In genomic region chr11:30649001-30649637, GRCm38 (mm10) we compare ENCODE assay signal across 8 mouse cellular contexts. TPM values are rescaled to one million over a fixed set of nuclear protein-coding genes. Genes with fewer than 3 reads are reported as not detected.
DNase-seq lines count a peak whose midpoint lies in the region; ATAC-seq lines count a peak whose summit lies in the region.

Acyp2 (minus strand) TSS chr11:30649587.

- DNase-seq in adrenal gland, postnatal 14 days, result peak; percentile 94
- DNase-seq in embryonic facial prominence, embryonic 10.5 days (ENCODE audit: low spot score), result peak; percentile 89
- no peak for DNase-seq in gonadal fat pad, adult 2 months (ENCODE audit: low read depth)
- DNase-seq in left cerebral cortex, postnatal 25 days (ENCODE audit: low spot score in 2 of 2), result peak; percentile 82 to 88
- DNase-seq in mesoderm, embryonic 11.5 days (ENCODE audit: low read depth, low spot score), result peak; percentile 82
- DNase-seq in right cerebral cortex, postnatal 25 days, result peak; percentile 84
- peak; percentile 84 to 87 for DNase-seq in urinary bladder, postnatal 36 days (ENCODE audit: low spot score in 2 of 2)

- no peaks in the 10 kb centered on the region for H3K27me3 ChIP-seq in embryonic facial prominence, embryonic 10.5 days (replicated peaks; ENCODE audit: low read depth, poor library complexity, severe bottlenecking)
- no peaks in the 10 kb centered on the region for H3K27me3 ChIP-seq in intestine, embryonic 16.5 days (replicated peaks; ENCODE audit: control insufficient read depth, insufficient read depth, low read length)

- peak within 1 kb of the TSS; percentile 95 for H3K27ac ChIP-seq in embryonic facial prominence, embryonic 10.5 days (replicated peaks)
- peak within 1 kb of the TSS; percentile 73 for H3K27ac ChIP-seq in intestine, embryonic 16.5 days (ENCODE audit: low read length)

- H3K4me3 ChIP-seq in embryonic facial prominence, embryonic 10.5 days, result peak within 1 kb of the TSS; percentile 74
- peak within 1 kb of the TSS; percentile 73 for H3K4me3 ChIP-seq in intestine, embryonic 16.5 days (ENCODE audit: low read length)

- ATAC-seq in intestine, embryonic 16.5 days, result peak; percentile 99

- peak within 1 kb of the TSS; percentile 88 for H3K9ac ChIP-seq in intestine, embryonic 16.5 days (ENCODE audit: low read depth, low read length)

- no peaks in the 10 kb centered on the region for H3K9me3 ChIP-seq in embryonic facial prominence, embryonic 10.5 days
- no peaks in the 10 kb centered on the region for H3K9me3 ChIP-seq in intestine, embryonic 16.5 days (ENCODE audit: control insufficient read depth, low read length)

- H3K4me2 ChIP-seq in intestine, embryonic 16.5 days (ENCODE audit: low read depth, low read length), result peak within 1 kb of the TSS; percentile 81

- no peaks in the 10 kb centered on the region for H3K4me1 ChIP-seq in embryonic facial prominence, embryonic 10.5 days
- no peaks in the 10 kb centered on the region for H3K4me1 ChIP-seq in intestine, embryonic 16.5 days (ENCODE audit: control insufficient read depth, insufficient read depth, low read length)

- intact Hi-C loops in left cerebral cortex, postnatal 25 days (cut with DNase I), result loop anchor here (10.0 kb wide), 2 partner anchors 174 to 624 kb away; partner anchors contain the start of genes 4930505A04Rik and Eml6

- WGBS in embryonic facial prominence, embryonic 10.5 days, result under 1% methylated on average over 40 of the region's 40 CpGs
- under 1% methylated on average over 40 of the region's 40 CpGs for WGBS in intestine, embryonic 16.5 days

- H3K36me3 ChIP-seq in embryonic facial prominence, embryonic 10.5 days (replicated peaks), result no peaks in the 10 kb centered on the region
- H3K36me3 ChIP-seq in intestine, embryonic 16.5 days (ENCODE audit: control insufficient read depth, insufficient read depth, low read length), result no peaks in the 10 kb centered on the region

RNA-seq across cellular contexts. Expression of gene Acyp2, which starts in this region (rescaled TPM):
- 49.0 and 60.8 TPM in 2 replicates for total RNA-seq in adrenal gland, postnatal 14 days (2021)
- 5.1 and 5.3 TPM in 2 replicates for polyA plus RNA-seq in embryonic facial prominence, embryonic 10.5 days (2016; fragmentation: Nextera tagmentation; extraction: Ambion mirVana)
- 12.3 and 15.3 TPM in 2 replicates for polyA plus RNA-seq in gonadal fat pad, adult 2 months (2012; rRNA removed)
- 6.4 and 7.9 TPM in 2 replicates for polyA plus RNA-seq in intestine, embryonic 16.5 days (2015; fragmentation: Nextera tagmentation; extraction: Ambion mirVana)
- 10 to 100 TPM; 26.7 to 28.7 TPM for total RNA-seq in left cerebral cortex, postnatal 25 days (2021)
